Mouse (Mus musculus): ENCODE measurements around the gene Sugct.

Sugct gene

GRCm38 (mm10) chr13:17694911-17695699 is at the start of gene Sugct, which contains the start of gene Mplkip:
TSS of gene Sugct (minus strand) at chr13:17695553.
TSS of gene Mplkip (plus strand) at chr13:17695192.
- WGBS: 1% methylated on average over 65 of the region's 66 CpGs

GRCm38 (mm10) chr13:17728798-17729197 is 33.4 kb upstream of the Sugct start:
- 83% methylated on average over 3 of the region's 3 CpGs for WGBS

- 94% methylated on average over 4 of the region's 4 CpGs for WGBS
These were observed 32.6 kb upstream of the Sugct start for GRCm38 (mm10) chr13:17727922-17728321.

GRCm38 (mm10) chr13:17717357-17717756 is 22.0 kb upstream of the Sugct start:
- 87% methylated on average over 1 of the region's 1 CpGs for WGBS

- WGBS: 78% methylated on average over 5 of the region's 5 CpGs
These were observed 13.5 kb upstream of the Sugct start for GRCm38 (mm10) chr13:17708784-17709311.

- 33% methylated on average over 6 of the region's 6 CpGs for WGBS
These were observed 10.0 kb upstream of the Sugct start for GRCm38 (mm10) chr13:17705188-17705826.

GRCm38 (mm10) chr13:17700090-17700715 is 4.8 kb upstream of the Sugct start:
- 65% methylated on average over 3 of the region's 3 CpGs for WGBS

- WGBS: 12% methylated on average over 7 of the region's 7 CpGs
These were observed 686 bp upstream of the Sugct start for GRCm38 (mm10) chr13:17695898-17696580.

- WGBS: 1% methylated on average over 25 of the region's 25 CpGs
These were observed 939 bp downstream of the Sugct start for GRCm38 (mm10) chr13:17694414-17694813.

- 62% methylated on average over 5 of the region's 5 CpGs for WGBS
These were observed 1.5 kb downstream of the Sugct start for GRCm38 (mm10) chr13:17693816-17694215.

- 97% methylated on average over 1 of the region's 1 CpGs for WGBS
These were observed 3.9 kb downstream of the Sugct start for GRCm38 (mm10) chr13:17691436-17691835.

- WGBS: 79% methylated on average over 1 of the region's 1 CpGs
These were observed 24.2 kb downstream of the Sugct start for GRCm38 (mm10) chr13:17671122-17671521.

- 91% methylated on average over 1 of the region's 1 CpGs for WGBS
These were observed 28.0 kb downstream of the Sugct start for GRCm38 (mm10) chr13:17667380-17667779.

GRCm38 (mm10) chr13:17642294-17642693 is 53.1 kb downstream of the Sugct start:
- 66% methylated on average over 2 of the region's 2 CpGs for WGBS

- 87% methylated on average over 5 of the region's 5 CpGs for WGBS
These were observed 68.2 kb downstream of the Sugct start for GRCm38 (mm10) chr13:17627108-17627507.

- 94% methylated on average over 1 of the region's 1 CpGs for WGBS
These were observed 89.1 kb downstream of the Sugct start for GRCm38 (mm10) chr13:17606217-17606616.

- WGBS: 76% methylated on average over 3 of the region's 3 CpGs
These were observed 90.7 kb downstream of the Sugct start for GRCm38 (mm10) chr13:17604670-17605069.

- 98% methylated on average over 5 of the region's 5 CpGs for WGBS
These were observed 91.6 kb downstream of the Sugct start for GRCm38 (mm10) chr13:17603756-17604155.

GRCm38 (mm10) chr13:17585267-17585913 is 110.0 kb downstream of the Sugct start:
- WGBS: 49% methylated on average over 3 of the region's 3 CpGs

- WGBS: 15% methylated on average over 1 of the region's 2 CpGs
These were observed 113.7 kb downstream of the Sugct start for GRCm38 (mm10) chr13:17581684-17582083.

GRCm38 (mm10) chr13:17559357-17559756 is 136.0 kb downstream of the Sugct start:
- 88% methylated on average over 3 of the region's 3 CpGs for WGBS

Measured in cerebral cortex, adult 2 months (tissue).